Mouse (Mus musculus) ovary, postnatal 10 days (tissue): ENCODE results near the gene Gm42906.

Source experiments
- DNase-seq: peaks from one replicate; pipeline ENCODE4 v3.0.0; 2022; ENCODE audit warnings: low spot score

The Gm42906 gene

GRCm38 (mm10) chr5:151022939-151023338 lies 405.0 kb downstream of the Gm42906 start:
- no peak for DNase-seq

GRCm38 (mm10) chr5:151022026-151022425 lies 405.9 kb downstream of the Gm42906 start:
- no peak for DNase-seq

- DNase-seq, result no peak
Measured at GRCm38 (mm10) chr5:151020831-151021230, 407.1 kb downstream of the Gm42906 start.

GRCm38 (mm10) chr5:151020031-151020820 lies 407.7 kb downstream of the Gm42906 start:
- no peak for DNase-seq

GRCm38 (mm10) chr5:151018959-151019358 lies 409.0 kb downstream of the Gm42906 start:
- DNase-seq, result no peak

GRCm38 (mm10) chr5:151018450-151018849 lies 409.5 kb downstream of the Gm42906 start:
- DNase-seq, result no peak
